Mouse (Mus musculus): ENCODE measurements around the gene Syn3. TPM values are rescaled to one million over a fixed set of nuclear protein-coding genes. Genes with fewer than 3 reads are reported as not detected.

The Syn3 gene
- polyA plus RNA-seq, 1 experiment from 2014 or later, result 1.3 TPM

DNA sequence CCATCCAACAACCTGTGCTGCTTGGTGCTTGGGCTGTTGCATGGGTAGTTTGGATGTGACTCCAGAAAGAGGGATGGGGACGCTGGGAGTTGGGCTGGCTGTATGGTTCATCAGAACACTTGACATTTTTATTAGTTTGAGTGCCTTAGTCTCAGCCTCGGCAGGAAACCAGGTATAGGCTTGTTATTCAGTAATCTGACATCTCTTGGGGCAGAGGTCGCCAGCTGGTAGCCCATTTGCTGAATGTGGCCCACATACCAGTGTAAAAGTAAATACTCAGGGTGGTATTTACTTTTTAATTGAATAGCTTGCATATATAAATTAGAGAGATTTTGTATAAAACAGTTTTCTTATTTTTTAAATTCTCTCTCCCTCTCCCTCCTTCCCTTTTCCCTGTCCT is 343.4 kb downstream of the Syn3 start:
- ATAC-seq (ENCODE audit: low FRiP score, low TSS enrichment), result no peak
- 52% methylated on average over 3 of the region's 3 CpGs for WGBS
- no peak overlapping the region for H3K9ac ChIP-seq (ENCODE audit: low read length)

DNA sequence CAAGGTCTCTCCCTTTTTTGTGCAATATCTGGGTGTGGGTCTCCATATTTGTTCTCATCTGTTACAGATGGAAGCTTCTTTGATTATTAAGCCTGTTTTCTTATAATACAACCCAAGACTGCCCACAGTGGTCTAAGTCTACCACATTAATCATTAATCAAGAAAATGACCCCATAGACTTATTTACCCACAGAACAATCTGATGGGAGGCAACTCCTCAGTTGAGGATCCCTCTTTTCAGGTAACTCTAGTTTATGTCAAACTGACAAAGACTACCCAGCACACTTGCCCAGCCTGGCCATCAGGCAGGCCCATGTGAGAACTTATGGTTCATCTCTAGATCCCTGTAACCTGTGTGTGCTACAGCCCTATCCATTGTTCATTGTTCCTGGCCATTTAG is 345.5 kb downstream of the Syn3 start:
- no peak overlapping the region for H3K27ac ChIP-seq (replicated peaks)
- no peaks in the 10 kb centered on the region for H3K27me3 ChIP-seq (ENCODE audit: control insufficient read depth, insufficient read depth, low read length)
- no peak for TF ChIP-seq CTCF (IDR thresholded peaks at IDR 0.05; ENCODE audit: low read depth)
- no peak for TF ChIP-seq EP300 (optimal IDR thresholded peaks at IDR 0.05)
- H3K4me2 ChIP-seq (replicated peaks; ENCODE audit: low read depth), result no peak overlapping the region
- H3K36me3 ChIP-seq (ENCODE audit: control insufficient read depth, insufficient read depth, low read length), result no peaks in the 10 kb centered on the region
- DNase-seq (ENCODE audit: low spot score), result no peak
- H3K4me3 ChIP-seq (ENCODE audit: low read depth, low read length), result no peak overlapping the region
- no peak for ATAC-seq (ENCODE audit: low FRiP score, low TSS enrichment)
- H3K9ac ChIP-seq (ENCODE audit: low read length), result no peak overlapping the region
- H3K9me3 ChIP-seq (ENCODE audit: control insufficient read depth, low read length), result no peaks in the 10 kb centered on the region
- H3K4me1 ChIP-seq (replicated peaks; ENCODE audit: control insufficient read depth, insufficient read depth), result no peaks in the 10 kb centered on the region

More for the DNA sequence above, 343.4 kb downstream of the Syn3 start:
- H3K4me1 ChIP-seq (replicated peaks; ENCODE audit: control insufficient read depth, insufficient read depth), result no peaks in the 10 kb centered on the region
- no peak overlapping the region for H3K4me3 ChIP-seq (ENCODE audit: low read depth, low read length)
- H3K36me3 ChIP-seq (ENCODE audit: control insufficient read depth, insufficient read depth, low read length), result no peaks in the 10 kb centered on the region
- H3K9me3 ChIP-seq (ENCODE audit: control insufficient read depth, low read length), result no peaks in the 10 kb centered on the region
- H3K27me3 ChIP-seq (ENCODE audit: control insufficient read depth, insufficient read depth, low read length), result no peaks in the 10 kb centered on the region
- H3K27ac ChIP-seq (replicated peaks), result no peak overlapping the region
- TF ChIP-seq EP300 (optimal IDR thresholded peaks at IDR 0.05) (no peak), CTCF (IDR thresholded peaks at IDR 0.05; ENCODE audit: low read depth) (no peak)
- DNase-seq (ENCODE audit: low spot score), result no peak
- H3K4me2 ChIP-seq (replicated peaks; ENCODE audit: low read depth), result no peak overlapping the region

DNA sequence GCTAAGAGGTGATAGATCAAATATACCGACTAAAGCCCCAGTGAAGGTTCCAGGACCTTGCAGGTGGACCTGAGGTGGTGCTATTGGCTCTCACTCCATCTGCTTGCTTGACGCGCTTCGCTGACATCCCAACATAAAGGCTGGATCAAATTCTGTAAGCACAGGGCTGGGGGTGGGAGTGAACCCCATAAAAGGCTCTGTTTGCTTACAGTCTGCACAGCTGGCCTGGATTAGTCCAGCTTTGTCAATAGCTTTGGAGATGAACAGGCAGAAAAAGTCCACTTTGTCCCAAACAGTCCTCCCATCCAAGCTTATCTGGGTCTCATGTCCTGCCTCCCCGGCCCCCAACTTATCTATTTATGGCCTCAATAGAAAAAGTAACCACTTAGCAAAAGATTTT is 347.3 kb downstream of the Syn3 start:
- TF ChIP-seq CTCF (IDR thresholded peaks at IDR 0.05; ENCODE audit: low read depth) (no peak), EP300 (optimal IDR thresholded peaks at IDR 0.05) (no peak)
- no peak for ATAC-seq (ENCODE audit: low FRiP score, low TSS enrichment)
- Histone ChIP-seq H3K27ac (replicated peaks) (no peak overlapping the region), H3K9ac (ENCODE audit: low read length) (no peak overlapping the region), H3K4me1 (replicated peaks; ENCODE audit: control insufficient read depth, insufficient read depth) (no peaks in the 10 kb centered on the region), H3K27me3 (ENCODE audit: control insufficient read depth, insufficient read depth, low read length) (no peaks in the 10 kb centered on the region), H3K4me3 (ENCODE audit: low read depth, low read length) (no peak overlapping the region), H3K9me3 (ENCODE audit: control insufficient read depth, low read length) (no peaks in the 10 kb centered on the region), H3K36me3 (ENCODE audit: control insufficient read depth, insufficient read depth, low read length) (no peaks in the 10 kb centered on the region), H3K4me2 (replicated peaks; ENCODE audit: low read depth) (no peak overlapping the region)
- 36% methylated on average over 5 of the region's 5 CpGs for WGBS
- DNase-seq (ENCODE audit: low spot score), result no peak

DNA sequence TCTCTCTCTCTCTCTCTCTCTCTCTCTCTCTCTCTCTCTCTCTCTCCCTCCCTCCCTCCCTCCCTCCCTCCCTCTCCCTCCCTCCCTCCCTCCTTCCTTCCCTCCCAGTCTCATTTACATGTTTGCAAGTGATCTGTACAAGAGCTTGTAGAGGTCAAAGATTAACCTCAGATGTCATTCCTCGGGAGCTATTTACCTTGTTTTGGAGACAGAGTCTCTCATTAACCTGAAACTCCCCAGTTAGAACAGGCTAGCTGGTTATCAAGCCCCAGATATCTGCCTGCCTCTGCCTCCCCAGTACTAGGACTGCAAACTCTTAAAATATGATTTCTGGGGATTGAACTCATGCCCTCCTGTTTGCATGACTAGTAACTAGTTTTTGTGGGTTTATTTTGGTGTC is 348.6 kb downstream of the Syn3 start:
- Histone ChIP-seq H3K4me1 (replicated peaks; ENCODE audit: control insufficient read depth, insufficient read depth) (no peaks in the 10 kb centered on the region), H3K4me2 (replicated peaks; ENCODE audit: low read depth) (no peak overlapping the region), H3K27me3 (ENCODE audit: control insufficient read depth, insufficient read depth, low read length) (no peaks in the 10 kb centered on the region), H3K9ac (ENCODE audit: low read length) (no peak overlapping the region), H3K27ac (replicated peaks) (no peak overlapping the region), H3K9me3 (ENCODE audit: control insufficient read depth, low read length) (no peaks in the 10 kb centered on the region), H3K4me3 (ENCODE audit: low read depth, low read length) (no peak overlapping the region), H3K36me3 (ENCODE audit: control insufficient read depth, insufficient read depth, low read length) (no peaks in the 10 kb centered on the region)
- DNase-seq (ENCODE audit: low spot score) (no peak), ATAC-seq (ENCODE audit: low FRiP score, low TSS enrichment) (no peak)
- WGBS, result 44% methylated on average over 1 of the region's 1 CpGs
- TF ChIP-seq CTCF (IDR thresholded peaks at IDR 0.05; ENCODE audit: low read depth), result no peak
- TF ChIP-seq EP300 (optimal IDR thresholded peaks at IDR 0.05), result no peak

DNA sequence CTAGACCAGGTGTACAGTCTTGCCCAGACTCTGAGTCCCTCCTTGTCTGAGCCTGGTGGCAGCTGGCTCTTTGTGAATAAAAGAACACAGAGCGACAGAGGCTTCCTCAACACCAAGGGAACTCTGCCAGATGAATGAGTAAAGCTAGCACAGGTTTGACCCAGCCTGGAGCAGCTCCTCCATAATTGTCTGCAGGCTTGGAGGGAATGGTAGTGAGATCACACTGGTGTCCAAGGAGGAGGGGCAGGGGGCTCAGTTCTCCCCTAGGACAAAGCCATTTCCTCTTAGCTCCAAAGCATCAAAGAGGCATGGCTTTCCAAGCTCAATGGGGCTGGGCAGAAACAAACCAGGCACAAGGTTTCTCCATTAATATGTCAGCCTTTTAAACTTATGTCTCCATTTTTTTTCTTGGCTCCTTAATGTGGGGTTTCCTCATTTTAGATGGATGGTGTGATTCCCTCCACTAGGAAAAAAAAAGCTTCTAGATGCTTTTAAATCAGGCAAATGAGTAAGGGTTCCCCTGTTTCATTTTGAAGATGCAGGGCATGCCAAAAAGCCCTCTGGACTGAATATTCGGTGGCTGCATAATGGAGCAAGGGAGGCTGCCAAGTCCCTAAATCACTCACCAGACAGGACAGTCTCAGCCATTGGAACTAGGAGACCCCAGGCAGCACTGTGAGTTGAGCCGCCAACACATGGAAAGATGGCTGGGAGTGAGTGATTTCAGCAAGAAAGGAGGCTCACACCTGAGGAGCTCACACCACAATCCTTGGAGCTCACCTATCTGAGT is 349.5 kb downstream of the Syn3 start:
- Histone ChIP-seq H3K9me3 (ENCODE audit: control insufficient read depth, low read length) (no peaks in the 10 kb centered on the region), H3K27me3 (ENCODE audit: control insufficient read depth, insufficient read depth, low read length) (no peaks in the 10 kb centered on the region), H3K4me3 (ENCODE audit: low read depth, low read length) (no peak overlapping the region), H3K4me1 (replicated peaks; ENCODE audit: control insufficient read depth, insufficient read depth) (no peaks in the 10 kb centered on the region), H3K9ac (ENCODE audit: low read length) (no peak overlapping the region), H3K4me2 (replicated peaks; ENCODE audit: low read depth) (no peak overlapping the region), H3K27ac (replicated peaks) (no peak overlapping the region), H3K36me3 (ENCODE audit: control insufficient read depth, insufficient read depth, low read length) (no peaks in the 10 kb centered on the region)
- WGBS, result 51% methylated on average over 3 of the region's 3 CpGs
- ATAC-seq (ENCODE audit: low FRiP score, low TSS enrichment) (peak; percentile 45; the same call in 1 of the 2 replicates), DNase-seq (ENCODE audit: low spot score) (no peak)
- TF ChIP-seq EP300 (optimal IDR thresholded peaks at IDR 0.05), result no peak
- TF ChIP-seq CTCF (IDR thresholded peaks at IDR 0.05; ENCODE audit: low read depth), result no peak

DNA sequence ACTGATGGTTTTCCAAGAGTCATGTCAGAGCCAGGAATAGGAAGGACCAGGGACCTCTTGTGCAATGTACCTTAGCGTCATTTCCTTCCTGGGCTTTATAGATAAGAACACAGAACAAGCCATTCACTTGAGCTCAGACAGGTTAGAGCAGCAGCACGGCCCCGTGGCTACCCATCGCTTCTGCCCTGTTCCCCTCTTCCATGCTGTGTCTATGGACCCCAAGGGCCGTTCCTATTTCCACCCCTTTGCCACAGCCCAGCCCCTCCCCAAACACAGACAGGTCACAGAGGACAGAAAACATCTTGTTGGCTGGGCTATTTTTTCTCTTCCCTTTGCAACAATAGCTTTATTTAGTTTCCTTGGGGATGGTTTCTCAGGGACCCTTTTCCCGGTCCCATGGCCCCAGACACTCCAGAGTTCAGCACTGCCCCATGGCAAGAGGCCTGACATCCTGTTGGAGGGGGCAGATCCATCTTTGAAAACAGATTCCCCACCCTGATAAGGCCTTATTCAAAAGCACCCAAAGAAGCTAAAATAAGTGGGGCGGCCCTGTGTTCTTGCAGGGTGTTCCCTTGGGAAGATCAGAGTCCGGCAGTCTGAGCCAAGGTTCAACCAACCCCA is 359.5 kb downstream of the Syn3 start:
- TF ChIP-seq CTCF (IDR thresholded peaks at IDR 0.05; ENCODE audit: low read depth) (no peak), EP300 (optimal IDR thresholded peaks at IDR 0.05) (no peak)
- H3K4me1 ChIP-seq (replicated peaks; ENCODE audit: control insufficient read depth, insufficient read depth), result no peaks in the 10 kb centered on the region
- H3K27ac ChIP-seq (replicated peaks), result no peak overlapping the region
- DNase-seq (ENCODE audit: low spot score) (no peak), ATAC-seq (ENCODE audit: low FRiP score, low TSS enrichment) (0 out of 2 replicates have a peak, but pooled peaks have one; percentile 18)
- H3K27me3 ChIP-seq (ENCODE audit: control insufficient read depth, insufficient read depth, low read length), result no peaks in the 10 kb centered on the region
- no peak overlapping the region for H3K4me3 ChIP-seq (ENCODE audit: low read depth, low read length)
- no peak overlapping the region for H3K4me2 ChIP-seq (replicated peaks; ENCODE audit: low read depth)
- no peak overlapping the region for H3K9ac ChIP-seq (ENCODE audit: low read length)
- 63% methylated on average over 8 of the region's 8 CpGs for WGBS
- H3K9me3 ChIP-seq (ENCODE audit: control insufficient read depth, low read length), result no peaks in the 10 kb centered on the region
- H3K36me3 ChIP-seq (ENCODE audit: control insufficient read depth, insufficient read depth, low read length), result no peaks in the 10 kb centered on the region
